Mouse (Mus musculus) forebrain, embryonic 14.5 days (tissue): ENCODE results near the gene Ankle1. TPM values are rescaled to one million over a fixed set of nuclear protein-coding genes. Genes with fewer than 3 reads are reported as not detected.

Experiments used
- ATAC-seq: fragments of 200-750 bp; cut with Nextera tagmentation; 2 replicates; pipeline ENCODE4 v1.8.0; 2017; ENCODE audit warnings: mild to moderate bottlenecking, moderate library complexity
- DNase-seq: peaks from one replicate; pipeline ENCODE4 v3.0.0-alpha.2; 2015; ENCODE audit warnings: low spot score
- H3K27ac ChIP-seq: fragments of 300-500 bp; sonication (generic); 2 replicates; pipeline ENCODE4 v1.5.1; 2014; ENCODE audit warnings: low read depth, mild to moderate bottlenecking, control low read depth, low read length, moderate library complexity
- H3K27me3 ChIP-seq: fragments of 300-500 bp; sonication (generic); replicated peaks from 2 replicates; pipeline ENCODE4 v1.6.1; 2014; ENCODE audit warnings: low read length, control low read depth, mixed read lengths; ENCODE audit not compliant: control insufficient read depth, insufficient read depth
- H3K36me3 ChIP-seq: fragments of 300-500 bp; sonication (generic); 2 replicates; pipeline ENCODE4 v1.6.1; 2014; ENCODE audit warnings: low read length, control low read depth; ENCODE audit not compliant: control insufficient read depth, insufficient read depth
- H3K4me1 ChIP-seq: fragments of 300-500 bp; sonication (generic); 2 replicates; pipeline ENCODE4 v1.6.1; 2014; ENCODE audit warnings: antibody characterized with exemption, low read length, control low read depth; ENCODE audit not compliant: control insufficient read depth, insufficient read depth
- H3K4me2 ChIP-seq: fragments of 300-500 bp; sonication (generic); 2 replicates; pipeline ENCODE4 v1.6.1; 2014; ENCODE audit warnings: mild to moderate bottlenecking, control low read depth, low read length
- H3K4me3 ChIP-seq: fragments of 300-500 bp; sonication (generic); 2 replicates; pipeline ENCODE4 v1.5.1; 2014; ENCODE audit warnings: low read depth, low read length, control low read depth
- H3K9ac ChIP-seq: fragments of 300-500 bp; sonication (generic); 2 replicates; pipeline ENCODE4 v1.6.1; 2014; ENCODE audit warnings: mild to moderate bottlenecking, low read length, control low read depth, moderate library complexity
- H3K9me3 ChIP-seq: fragments of 300-500 bp; sonication (generic); replicated peaks from 2 replicates; pipeline ENCODE4 v1.6.1; 2016; ENCODE audit warnings: low read length, control low read depth, mixed read lengths; ENCODE audit not compliant: control insufficient read depth
- WGBS: fragments of 180-500 bp; shearing (Covaris S2); extraction: QIAGEN DNeasy Blood & Tissue Kit; methylation state at CpG from one replicate; pipeline ENCODE4 v1.1.7; 2014; 5-methylcytosine and 5-hydroxymethylcytosine counted together
- polyA plus RNA-seq: library from polyadenylated mRNA; unstranded; fragments of >200 nt; fragmentation: Nextera tagmentation; extraction: Ambion mirVana; gene quantifications from 2 replicates; pipeline ENCODE4 v1.2.1, GENCODE M21; 2014

Ankle1 gene
- polyA plus RNA-seq: 4.3 and 7.2 TPM in 2 replicates

DNA sequence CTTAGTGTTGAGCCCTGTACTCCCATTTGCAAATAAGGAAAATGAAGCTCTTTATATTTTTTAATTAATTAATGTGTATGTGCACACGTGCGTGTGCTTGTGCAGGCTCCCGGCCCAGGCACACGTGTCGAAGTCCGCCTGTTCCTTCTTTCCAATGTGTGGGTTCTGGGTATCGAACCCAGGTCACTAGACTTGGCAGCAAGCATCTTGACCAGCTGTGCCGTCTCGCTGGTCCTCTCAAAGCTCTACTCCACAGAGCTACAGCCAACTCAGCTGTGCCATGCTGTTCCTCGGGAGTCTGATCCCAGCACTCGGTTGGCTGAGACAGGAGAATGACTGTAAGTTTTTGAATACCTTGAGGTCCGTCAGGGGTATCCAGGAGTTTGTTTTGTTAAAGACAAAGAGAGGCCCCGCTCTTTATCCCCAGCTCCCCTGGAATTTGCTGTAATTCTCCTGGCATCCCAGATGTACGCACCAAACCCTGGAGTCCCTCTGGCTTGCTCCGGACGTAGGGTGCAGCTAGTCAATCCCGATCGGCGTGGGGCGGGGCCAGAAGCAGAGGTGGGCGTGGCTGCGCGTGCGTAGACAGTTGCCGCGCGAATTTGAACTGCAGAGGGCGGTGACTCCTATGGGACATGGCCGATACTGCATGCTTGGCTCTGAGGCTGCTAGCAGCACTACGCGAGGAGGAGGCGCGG is at the start of gene Ankle1:
Ankle1 (plus strand) TSS at position 610 of the 698 bp plus-strand sequence.
- 17% methylated on average over 33 of the region's 33 CpGs for WGBS
- H3K9ac ChIP-seq: peak within 1 kb of the TSS; percentile 66
- no peak within 1 kb of the TSS; the same call in 1 of the 2 replicates for H3K27ac ChIP-seq
- H3K36me3 ChIP-seq: peaks cover 32% of the 10 kb centered on the region
- H3K4me3 ChIP-seq: peak within 1 kb of the TSS; percentile 55
- H3K27me3 ChIP-seq: no peaks in the 10 kb centered on the region
- ATAC-seq (peak; percentile 93), DNase-seq (peak; percentile 93)
- H3K4me2 ChIP-seq: peak within 1 kb of the TSS; percentile 89
- H3K9me3 ChIP-seq: no peaks in the 10 kb centered on the region
- peaks cover 11% of the 10 kb centered on the region for H3K4me1 ChIP-seq

DNA sequence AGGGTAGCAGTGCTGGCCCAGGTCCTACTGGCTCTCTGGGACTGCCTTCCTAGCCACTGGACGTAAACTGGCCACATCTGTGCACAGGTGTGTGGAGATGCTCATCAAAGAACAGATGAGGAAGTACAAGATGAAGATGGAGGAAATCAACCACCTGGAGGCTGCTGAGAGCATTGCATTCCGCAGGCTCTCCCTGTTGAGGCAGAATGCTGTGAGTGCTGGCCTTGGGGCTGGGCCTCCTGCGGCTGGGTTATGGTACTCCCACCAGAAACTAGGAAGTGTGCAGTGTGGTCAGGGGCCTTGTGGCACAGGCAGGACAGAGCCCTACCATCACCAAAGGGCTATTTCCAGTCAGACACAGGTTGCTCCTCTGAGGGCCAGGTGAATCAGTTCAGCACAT is 47.8 kb upstream of the Ankle1 start:
- no peak overlapping the region for H3K9ac ChIP-seq
- H3K9me3 ChIP-seq: no peaks in the 10 kb centered on the region
- peaks cover 77% of the 10 kb centered on the region for H3K36me3 ChIP-seq
- WGBS: 94% methylated on average over 3 of the region's 3 CpGs
- H3K4me1 ChIP-seq: no peaks in the 10 kb centered on the region
- H3K4me2 ChIP-seq: no peak overlapping the region
- DNase-seq (no peak), ATAC-seq (no peak)
- H3K4me3 ChIP-seq: no peak overlapping the region
- H3K27ac ChIP-seq: no peak overlapping the region
- no peaks in the 10 kb centered on the region for H3K27me3 ChIP-seq

DNA sequence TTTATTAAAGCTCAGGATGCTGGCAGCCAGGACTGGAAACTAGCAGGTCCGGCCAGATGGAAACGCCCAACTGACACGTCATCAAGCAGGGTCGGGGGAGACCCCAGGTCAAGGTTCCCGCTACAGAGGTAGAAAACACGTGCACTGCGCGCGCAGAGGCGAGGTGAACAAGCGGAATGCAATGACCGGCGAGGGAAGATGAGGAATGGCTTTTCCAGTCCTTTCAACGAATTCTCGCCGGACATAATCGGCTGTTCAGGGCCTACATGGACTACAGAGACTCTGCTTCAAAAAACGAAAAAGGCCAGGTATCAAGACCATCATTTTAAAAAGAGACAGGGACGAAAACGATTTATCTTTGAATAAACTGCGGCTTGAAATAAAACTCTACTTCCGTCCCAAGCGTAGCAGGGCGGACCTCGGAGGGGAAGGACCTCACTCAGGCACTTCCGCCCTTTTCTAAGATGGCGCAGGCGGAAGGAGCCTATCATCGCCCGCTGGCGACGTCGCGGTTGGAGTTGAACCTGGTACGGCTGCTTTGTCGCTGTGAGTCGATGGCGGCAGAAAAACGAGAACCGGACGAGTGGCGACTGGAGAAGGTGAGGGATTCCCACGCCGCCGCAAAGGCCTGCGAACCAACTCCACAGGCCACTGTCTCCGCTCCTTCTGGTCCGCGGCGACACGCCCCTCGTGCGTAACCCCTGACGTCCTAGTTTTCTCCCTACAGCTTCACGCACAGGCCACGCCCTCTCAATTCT is 38.9 kb upstream of the Ankle1 start, which contains the start of gene Use1:
Use1 (plus strand) TSS at position 78 of the 758 bp plus-strand sequence.
- Histone ChIP-seq H3K36me3 (peaks cover 15% of the 10 kb centered on the region; the same call in 1 of the 2 replicates), H3K9me3 (no peaks in the 10 kb centered on the region), H3K27ac (peak within 1 kb of the TSS; percentile 85), H3K4me3 (peak within 1 kb of the TSS; percentile 59), H3K4me2 (peak within 1 kb of the TSS; percentile 82), H3K4me1 (peaks cover 10% of the 10 kb centered on the region), H3K9ac (peak within 1 kb of the TSS; percentile 66), H3K27me3 (no peaks in the 10 kb centered on the region)
- ATAC-seq (peak; percentile 78), DNase-seq (peak; percentile 96)
- under 1% methylated on average over 56 of the region's 56 CpGs for WGBS

DNA sequence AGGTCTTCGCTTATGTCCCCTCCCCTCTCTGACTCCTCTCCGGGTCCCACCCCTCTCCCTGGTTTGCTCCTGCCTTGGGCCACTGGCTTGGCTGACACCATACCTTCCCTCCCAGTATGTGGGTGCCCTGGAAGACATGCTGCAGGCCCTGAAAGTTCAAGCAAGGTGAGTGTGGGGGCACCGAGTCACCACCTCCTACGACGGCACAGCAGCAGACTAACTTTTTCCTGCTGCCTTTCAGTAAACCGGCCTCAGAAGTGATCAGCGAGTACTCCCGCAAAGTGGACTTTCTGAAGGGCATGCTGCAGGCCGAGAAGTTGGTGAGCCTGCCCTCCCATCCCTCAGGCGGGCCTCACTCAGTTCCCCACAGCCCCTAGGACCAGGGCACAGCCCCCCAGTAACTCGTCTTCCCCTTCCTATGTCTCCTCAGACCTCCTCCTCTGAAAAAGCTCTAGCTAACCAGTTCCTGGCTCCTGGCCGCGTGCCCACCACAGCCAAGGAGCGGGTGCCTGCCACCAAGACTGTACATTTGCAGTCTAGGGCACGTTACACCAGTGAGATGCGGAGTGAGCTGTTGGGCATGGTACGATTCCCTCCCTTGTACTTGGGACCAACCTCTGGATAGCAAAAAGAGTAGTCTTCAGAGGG is 38.2 kb upstream of the Ankle1 start:
- WGBS: 54% methylated on average over 17 of the region's 17 CpGs
- H3K27me3 ChIP-seq: no peaks in the 10 kb centered on the region
- H3K4me3 ChIP-seq: peak overlapping the region; percentile 59
- DNase-seq: no peak
- H3K9ac ChIP-seq: peak overlapping the region; percentile 66
- peaks cover 10% of the 10 kb centered on the region for H3K4me1 ChIP-seq
- H3K27ac ChIP-seq: 0 out of 2 replicates have a peak overlapping the region, but pooled peaks have one; percentile 85
- no peaks in the 10 kb centered on the region for H3K9me3 ChIP-seq
- ATAC-seq: no peak
- H3K36me3 ChIP-seq: peaks cover 15% of the 10 kb centered on the region; the same call in 1 of the 2 replicates
- H3K4me2 ChIP-seq: peak overlapping the region; percentile 82

DNA sequence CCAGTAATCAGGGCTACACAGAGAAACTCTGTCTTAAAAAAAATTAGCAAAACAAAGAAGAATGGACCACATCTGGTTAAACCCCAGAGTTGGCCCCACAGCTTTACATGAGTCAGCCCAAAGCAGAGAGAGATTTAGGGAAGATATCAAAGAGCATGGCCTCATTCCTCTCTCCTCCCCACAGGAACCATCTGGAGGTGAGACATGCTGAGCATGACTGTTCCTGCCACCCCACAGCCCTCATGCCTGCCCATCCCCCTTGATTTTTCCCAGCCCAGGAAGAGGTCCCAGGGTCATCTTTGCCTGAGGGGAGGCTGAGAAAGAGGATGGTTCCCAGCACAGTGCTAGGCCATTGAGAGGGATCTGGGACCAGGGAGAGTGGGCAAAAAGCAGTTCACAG is 37.4 kb upstream of the Ankle1 start:
- peaks cover 15% of the 10 kb centered on the region; the same call in 1 of the 2 replicates for H3K36me3 ChIP-seq
- H3K4me1 ChIP-seq: peaks cover 10% of the 10 kb centered on the region
- no peak overlapping the region for H3K9ac ChIP-seq
- no peaks in the 10 kb centered on the region for H3K27me3 ChIP-seq
- H3K4me2 ChIP-seq: no peak overlapping the region
- ATAC-seq (no peak), DNase-seq (no peak)
- H3K9me3 ChIP-seq: no peaks in the 10 kb centered on the region
- H3K4me3 ChIP-seq: no peak overlapping the region
- no peak overlapping the region for H3K27ac ChIP-seq

DNA sequence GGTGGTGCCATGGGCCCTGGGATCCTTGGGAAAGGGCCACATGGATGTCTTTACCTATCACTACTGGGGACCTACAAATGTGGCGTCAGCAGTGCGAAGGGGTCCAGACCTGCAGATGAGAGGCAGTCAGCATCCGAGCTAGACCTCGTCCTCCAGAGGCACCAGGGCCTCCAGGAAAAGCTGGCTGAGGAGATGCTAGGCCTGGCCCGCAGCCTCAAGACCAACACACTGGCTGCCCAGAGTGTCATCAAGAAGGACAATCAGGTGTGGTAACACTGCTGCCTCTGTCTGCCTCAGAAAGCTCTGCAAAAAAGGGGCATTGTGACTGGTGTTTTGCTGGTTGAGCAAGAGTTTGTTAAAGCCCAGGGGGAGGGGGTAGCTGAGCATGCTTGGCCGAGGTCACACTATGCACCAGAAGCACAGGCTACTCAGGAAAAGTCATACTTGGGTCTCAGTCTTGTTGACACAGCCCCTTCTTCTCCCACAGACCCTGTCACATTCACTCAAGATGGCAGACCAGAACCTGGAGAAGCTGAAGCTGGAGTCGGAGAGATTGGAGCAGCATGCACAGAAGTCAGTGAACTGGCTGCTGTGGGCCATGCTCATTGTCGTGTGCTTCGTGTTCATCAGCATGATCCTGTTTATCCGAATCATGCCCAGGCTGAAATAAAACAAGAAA is 36.6 kb upstream of the Ankle1 start:
- no peak overlapping the region for H3K4me2 ChIP-seq
- no peaks in the 10 kb centered on the region for H3K27me3 ChIP-seq
- H3K36me3 ChIP-seq: peaks cover 15% of the 10 kb centered on the region; the same call in 1 of the 2 replicates
- H3K4me1 ChIP-seq: peaks cover 10% of the 10 kb centered on the region
- H3K4me3 ChIP-seq: no peak overlapping the region
- ATAC-seq (no peak), DNase-seq (no peak)
- no peaks in the 10 kb centered on the region for H3K9me3 ChIP-seq
- WGBS: 94% methylated on average over 10 of the region's 10 CpGs
- H3K9ac ChIP-seq: no peak overlapping the region
- H3K27ac ChIP-seq: no peak overlapping the region

DNA sequence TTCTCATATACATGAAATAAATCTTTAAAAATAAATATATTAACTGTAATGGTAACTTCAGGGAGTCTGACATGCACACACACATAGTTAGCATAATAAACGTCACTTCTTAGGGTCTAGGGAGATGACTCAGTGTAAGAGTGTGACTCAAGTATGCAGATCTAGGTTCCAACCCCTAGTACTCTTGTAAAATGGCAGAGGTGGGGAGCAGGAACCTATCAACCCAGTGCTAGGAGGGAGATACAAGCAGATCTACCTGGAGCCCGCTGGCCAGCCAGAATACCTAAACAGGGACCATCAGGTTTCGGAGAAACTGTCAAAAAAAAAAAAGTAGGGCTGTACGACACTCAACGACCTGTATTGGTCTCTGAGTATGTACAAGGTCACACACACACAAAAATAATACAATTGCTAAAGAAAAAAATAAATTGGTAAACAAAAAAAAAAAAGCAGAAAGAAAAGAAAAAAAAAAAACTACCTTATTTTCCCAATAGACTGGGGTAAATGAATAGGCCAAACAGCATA is 35.0 kb upstream of the Ankle1 start:
- DNase-seq (no peak), ATAC-seq (no peak)
- Histone ChIP-seq H3K4me3 (peak overlapping the region; percentile 60), H3K9me3 (no peaks in the 10 kb centered on the region), H3K4me2 (peak overlapping the region; percentile 49), H3K27ac (no peak overlapping the region; the same call in 1 of the 2 replicates), H3K36me3 (peaks cover 18% of the 10 kb centered on the region; the same call in 1 of the 2 replicates), H3K9ac (peak overlapping the region; percentile 60), H3K27me3 (no peaks in the 10 kb centered on the region), H3K4me1 (peaks cover 12% of the 10 kb centered on the region)
- 18% methylated on average over 5 of the region's 5 CpGs for WGBS

DNA sequence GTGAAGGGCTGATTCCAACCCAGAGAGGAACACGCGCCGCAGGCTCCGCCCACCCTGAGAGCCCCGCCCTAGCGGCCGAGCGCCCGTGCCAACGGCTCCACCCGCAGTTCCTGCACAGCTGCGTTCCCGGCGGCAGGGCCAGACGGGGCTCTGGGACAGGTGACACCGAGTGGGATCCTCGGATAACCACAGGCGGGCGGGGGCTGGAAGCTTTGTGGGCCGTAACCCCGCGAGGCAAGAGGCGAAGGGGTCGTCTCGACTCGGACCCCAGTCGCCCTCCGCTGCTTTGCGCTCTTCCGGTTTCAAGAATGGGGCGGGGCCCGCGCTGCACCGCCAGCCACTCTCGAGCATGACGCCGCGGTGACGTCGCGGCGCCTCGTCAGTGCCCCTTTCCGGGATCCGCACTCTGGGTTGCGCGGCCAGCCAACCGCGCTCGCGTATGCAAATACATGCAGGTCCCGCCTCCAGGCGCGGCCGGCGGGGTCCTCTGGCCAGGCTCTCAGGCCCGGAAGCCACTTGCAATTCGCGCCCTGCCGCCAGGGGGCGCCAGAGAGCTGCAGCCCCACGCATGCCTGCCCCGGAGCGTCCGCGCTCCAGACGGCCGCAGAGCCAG is 34.5 kb upstream of the Ankle1 start, which contains the start of gene Ocel1:
Ocel1 (plus strand) TSS at position 63 of the 613 bp plus-strand sequence.
- peak; percentile 98 for DNase-seq

More for the DNA sequence above, 34.5 kb upstream of the Ankle1 start, which contains the start of gene Ocel1:
- H3K4me1 ChIP-seq: peaks cover 17% of the 10 kb centered on the region
- peak; percentile 87 for ATAC-seq
- peak within 1 kb of the TSS; percentile 49 for H3K4me2 ChIP-seq
- peak within 1 kb of the TSS; percentile 75 for H3K27ac ChIP-seq
- H3K4me3 ChIP-seq: peak within 1 kb of the TSS; percentile 60
- H3K36me3 ChIP-seq: peaks cover 18% of the 10 kb centered on the region; the same call in 1 of the 2 replicates
- H3K9me3 ChIP-seq: no peaks in the 10 kb centered on the region
- no peaks in the 10 kb centered on the region for H3K27me3 ChIP-seq
- 1% methylated on average over 66 of the region's 68 CpGs for WGBS
- peak within 1 kb of the TSS; percentile 60 for H3K9ac ChIP-seq
